Mouse (Mus musculus) ES-Bruce4 (cell line): Measurements from ENCODE around the gene Ipo13.

ENCODE experiments used
- CTCF ChIP-seq: IDR thresholded peaks from one replicate; pipeline ENCODE4 v1.8.1; 2011; ENCODE audit warnings: low read depth, low read length
- EP300 ChIP-seq: IDR thresholded peaks from 2 replicates; pipeline ENCODE4 v1.6.1; 2011; ENCODE audit warnings: low read depth, low read length; ENCODE audit not compliant: insufficient read depth
- POLR2A ChIP-seq: IDR thresholded peaks from one replicate; pipeline ENCODE4 v1.8.1; 2011; ENCODE audit warnings: low read length; ENCODE audit not compliant: insufficient read depth

DNA sequence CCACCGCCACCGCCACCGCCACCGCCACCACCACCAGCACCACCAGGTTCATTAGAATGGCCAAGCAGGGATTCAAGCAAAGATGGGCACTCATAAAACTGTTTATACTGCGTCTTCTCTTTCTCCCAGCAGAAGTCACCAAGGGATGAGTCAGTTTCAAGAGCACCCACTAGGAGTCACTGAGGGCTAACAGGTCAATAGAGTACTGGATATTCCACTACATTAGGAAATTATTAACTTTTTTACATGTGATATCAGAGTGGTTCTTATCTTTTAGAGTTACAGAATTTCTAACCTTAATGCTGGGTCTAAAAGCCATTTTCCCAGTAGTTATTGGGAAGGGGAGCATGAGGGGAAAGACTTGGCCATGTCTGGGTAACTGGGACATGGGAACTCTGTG, 22.2 kb upstream of the Ipo13 start:
- no peak for TF ChIP-seq POLR2A
- TF ChIP-seq CTCF = no peak
- no peak for TF ChIP-seq EP300
